Mouse (Mus musculus) kidney, adult 2 months (tissue): Measurements from ENCODE around the gene Foxc2.

ENCODE experiments used
- CTCF ChIP-seq: fragments of 200-500 bp; conservative IDR thresholded peaks from 2 replicates; pipeline ENCODE4 v1.5.1; 2011; ENCODE audit warnings: low read depth, mild to moderate bottlenecking, control low read depth, low read length, moderate library complexity, mixed read lengths; ENCODE audit not compliant: insufficient read depth, insufficient read length
- POLR2A ChIP-seq: fragments of 200-500 bp; IDR thresholded peaks from one replicate; pipeline ENCODE4 v1.6.1; 2011; ENCODE audit warnings: low read depth, low read length, control low read depth

- no peak for TF ChIP-seq POLR2A
- TF ChIP-seq CTCF, result no peak
These were observed 13.4 kb downstream of the Foxc2 start for GRCm38 (mm10) chr8:121129265-121129940.
